Mouse (Mus musculus) B cell, adult 62 days (primary cell): Measurements from ENCODE around the gene Olfr78. TPM values are rescaled to one million over a fixed set of nuclear protein-coding genes. Genes with fewer than 3 reads are reported as not detected.

Experiments
- total RNA-seq: library from RNA; stranded (reverse); gene quantifications from 4 replicates; pipeline ENCODE4 v1.2.4, GENCODE M21; 2023

Olfr78 gene
- total RNA-seq = not detected in 4 replicates

DNA sequence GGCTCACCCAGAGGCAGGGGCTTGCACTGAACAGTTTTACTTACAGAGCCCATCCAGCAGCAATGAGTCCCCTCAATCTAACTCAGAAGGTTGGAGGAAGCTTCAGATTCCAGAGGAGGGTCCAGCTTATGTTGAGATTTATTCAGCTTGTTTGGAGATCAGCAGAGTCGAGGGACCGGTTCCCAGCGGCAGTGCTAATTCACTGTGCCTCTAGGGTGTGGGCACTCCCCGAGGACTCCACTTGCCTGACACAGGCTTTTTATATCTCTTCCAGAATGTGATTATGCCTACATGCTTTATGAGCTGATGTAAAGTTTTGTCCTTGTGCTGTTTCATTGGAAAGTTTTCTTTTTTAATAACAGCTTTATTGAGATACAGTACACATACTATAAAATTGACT lies at the start of gene Olfr78, which contains the start of gene Olfr560:
Gene Olfr78 (minus strand): TSS at position 206 of the 400 bp plus-strand sequence.
Gene Olfr560 (minus strand): TSS at position 101 of the 400 bp plus-strand sequence.

DNA sequence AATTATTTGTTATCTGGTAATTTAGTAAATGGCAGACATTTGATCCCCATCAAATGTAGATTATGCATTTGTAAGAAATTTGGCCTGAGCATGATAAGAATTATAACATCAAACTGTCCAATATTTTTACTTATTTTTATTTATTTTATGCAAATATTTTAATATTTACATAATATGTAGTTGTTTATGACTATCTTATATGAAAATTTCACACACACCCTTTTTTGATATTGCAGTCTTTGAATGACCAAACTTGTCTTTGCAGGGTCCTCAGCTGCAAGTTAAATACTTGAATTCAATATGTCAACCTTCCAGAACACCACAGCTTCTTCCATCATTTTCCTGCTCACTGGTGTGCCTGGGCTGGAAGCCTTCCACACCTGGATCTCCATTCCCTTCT lies 43.9 kb upstream of the Olfr78 start, which contains the start of gene Olfr564:
Gene Olfr564 (plus strand): TSS at position 301 of the 400 bp plus-strand sequence.

DNA sequence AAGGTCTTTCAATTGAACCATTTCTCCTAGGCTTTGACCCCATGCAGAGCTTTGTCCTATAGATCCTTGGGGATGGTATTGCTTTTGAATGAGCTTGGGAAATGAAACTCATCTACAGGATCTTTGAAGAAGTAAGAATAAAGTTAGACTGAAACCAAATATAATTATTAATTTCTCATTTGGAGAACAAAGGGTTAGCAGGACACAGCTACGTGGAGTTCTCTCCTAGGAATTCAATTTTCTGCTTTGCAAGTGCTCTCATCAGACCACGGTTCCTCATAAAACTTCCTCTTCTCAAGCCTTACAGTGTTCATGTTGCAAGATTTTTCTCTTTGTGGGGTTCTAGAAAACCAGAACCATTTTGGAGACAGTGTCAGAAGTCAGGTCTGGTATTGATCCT lies 11.7 kb upstream of the Olfr78 start, which contains the start of gene Olfr561:
Gene Olfr561 (plus strand): TSS at position 301 of the 400 bp plus-strand sequence.

DNA sequence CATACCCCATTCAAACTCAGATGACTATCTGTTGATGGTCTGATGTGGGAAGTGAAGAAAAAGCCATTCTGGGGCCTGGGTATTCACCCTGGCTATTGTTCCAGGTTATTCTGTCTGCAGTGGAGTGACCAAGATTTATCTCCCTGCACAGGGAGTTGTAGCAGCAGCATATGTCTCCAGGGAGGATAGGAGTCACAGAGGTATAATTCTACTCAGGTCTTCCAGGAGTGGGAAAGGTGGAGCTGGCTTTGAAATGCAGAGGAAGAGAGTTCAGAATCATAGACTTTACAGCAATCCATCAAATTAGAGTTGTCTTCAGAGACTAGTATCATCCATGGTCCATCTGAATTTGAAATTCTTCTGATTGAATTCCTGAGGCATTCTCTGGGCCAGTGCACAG lies 31.9 kb downstream of the Olfr78 start, which contains the start of gene Olfr559:
Gene Olfr559 (minus strand): TSS at position 101 of the 400 bp plus-strand sequence.

DNA sequence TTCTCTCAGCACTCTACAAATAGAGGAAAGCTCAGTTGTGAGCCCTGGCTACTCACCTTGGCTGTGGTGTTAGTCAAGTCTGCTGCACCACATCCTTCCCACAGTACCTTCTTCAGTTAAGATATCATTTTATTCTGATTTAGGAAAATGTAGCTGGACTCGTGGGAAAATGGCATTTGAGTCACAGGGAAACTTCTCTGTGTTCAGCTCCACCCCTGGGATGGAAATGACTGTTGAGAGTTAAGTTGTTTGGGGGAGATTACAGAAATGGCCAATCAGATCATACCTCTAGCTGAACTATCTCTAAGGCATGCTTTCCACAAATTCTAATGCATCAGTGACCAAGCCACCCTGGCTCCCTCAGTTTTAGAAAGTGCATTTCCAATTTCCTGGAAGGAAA lies 40.3 kb downstream of the Olfr78 start, which contains the start of gene Olfr33:
Gene Olfr33 (minus strand): TSS at position 101 of the 400 bp plus-strand sequence.

DNA sequence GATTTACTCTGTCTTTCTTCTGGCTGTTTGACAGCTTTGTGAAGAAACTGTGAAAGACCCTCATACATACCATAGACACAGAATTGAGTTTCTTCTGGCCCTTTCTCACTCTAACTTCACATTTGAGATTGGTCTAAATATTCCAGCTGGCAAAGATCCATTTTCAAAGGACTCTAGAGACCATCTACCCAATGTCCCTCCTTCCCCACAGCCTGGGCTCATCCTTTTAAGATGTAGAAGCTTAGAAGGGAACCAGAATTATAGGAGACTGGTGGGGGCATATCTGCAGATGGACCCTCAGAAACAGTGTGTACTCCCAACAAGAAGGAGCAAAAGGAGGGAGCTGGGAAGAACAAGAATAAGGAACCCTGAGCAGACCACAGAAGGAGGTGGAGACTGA lies 57.4 kb downstream of the Olfr78 start, which contains the start of gene Olfr558:
Gene Olfr558 (plus strand): TSS at position 301 of the 400 bp plus-strand sequence.

DNA sequence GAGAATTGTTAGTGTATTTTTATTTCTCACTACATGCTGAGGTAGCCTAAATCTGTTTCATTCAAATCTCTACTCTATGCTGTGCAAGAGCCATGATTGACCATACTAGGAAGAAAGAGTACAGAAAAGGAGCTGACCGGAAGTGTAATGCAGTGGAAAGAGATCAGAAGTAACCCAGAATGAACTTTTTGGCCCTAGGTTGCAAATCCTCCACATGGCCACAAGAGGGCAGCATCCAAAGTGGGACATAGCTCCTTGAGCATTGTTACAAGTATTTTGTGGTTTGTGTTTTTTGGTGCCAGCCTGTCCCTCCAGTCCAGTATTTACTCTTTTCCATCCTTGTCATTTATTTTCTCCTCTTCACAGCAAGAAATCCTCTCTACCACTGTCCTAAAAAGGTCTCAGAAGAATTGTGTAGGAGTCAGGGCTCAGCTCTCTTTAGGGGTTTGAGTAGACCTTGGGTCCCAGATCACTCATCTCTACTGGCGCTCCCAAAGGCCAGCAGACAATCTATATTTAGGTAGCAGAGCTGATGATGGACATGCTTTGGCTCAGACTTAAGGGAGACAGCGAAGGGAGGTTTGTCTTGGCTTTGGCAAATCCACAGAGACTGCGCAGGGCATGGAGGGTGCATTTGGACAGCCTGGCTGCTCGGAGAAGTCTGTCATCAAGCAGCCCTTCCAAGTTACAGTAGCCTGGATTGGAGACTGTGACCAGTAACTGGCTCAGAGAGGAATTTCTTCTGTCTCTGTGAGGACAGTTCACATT lies 63.7 kb downstream of the Olfr78 start, which contains the start of gene Olfr557:
Gene Olfr557 (plus strand): TSS at position 553 of the 768 bp plus-strand sequence.

Other genes with a start within 250 kb of the Olfr78 start
- gene Olfr547, start 224.7 kb downstream of the Olfr78 start, total RNA-seq = not detected in 4 replicates
- not detected in 4 replicates for gene Olfr548-ps1, start 218.6 kb downstream of the Olfr78 start, total RNA-seq
- gene Olfr549, start 209.6 kb downstream of the Olfr78 start, total RNA-seq = not detected in 4 replicates
- gene Trim21, start 194.0 kb downstream of the Olfr78 start, total RNA-seq = 32.2 to 40.5 TPM (median 36.2 TPM) in 4 replicates
- not detected in 4 replicates for gene Olfr550, start 188.0 kb downstream of the Olfr78 start, total RNA-seq
- not detected in 4 replicates for gene Olfr551, start 167.6 kb downstream of the Olfr78 start, total RNA-seq
- gene Olfr552, start 161.7 kb downstream of the Olfr78 start, total RNA-seq = not detected in 4 replicates
- gene Olfr553, start 141.3 kb downstream of the Olfr78 start, total RNA-seq = not detected in 4 replicates
- gene Olfr554, start 121.0 kb downstream of the Olfr78 start, total RNA-seq = not detected in 4 replicates
- gene Olfr555, start 100.6 kb downstream of the Olfr78 start, total RNA-seq = not detected in 4 replicates
- not detected in 4 replicates for gene Olfr556, start 94.6 kb downstream of the Olfr78 start, total RNA-seq
- 11.7 to 17.4 TPM (median 15.2 TPM) in 4 replicates for gene Trim68, start 72.1 kb downstream of the Olfr78 start, total RNA-seq
- gene Olfr557, start 63.6 kb downstream of the Olfr78 start, total RNA-seq = not detected in 4 replicates
- not detected in 4 replicates for gene Olfr558, start 57.3 kb downstream of the Olfr78 start, total RNA-seq
- gene Olfr33, start 40.4 kb downstream of the Olfr78 start, total RNA-seq = not detected in 4 replicates
- gene Olfr559, start 32.0 kb downstream of the Olfr78 start, total RNA-seq = not detected in 4 replicates
- gene Olfr560, start 105 bp downstream of the Olfr78 start, total RNA-seq = not detected in 4 replicates
- gene Olfr561, start 11.8 kb upstream of the Olfr78 start, total RNA-seq = not detected in 4 replicates
- not detected in 4 replicates for gene Olfr564, start 44.0 kb upstream of the Olfr78 start, total RNA-seq
- gene Olfr566, start 99.3 kb upstream of the Olfr78 start, total RNA-seq = not detected in 4 replicates
- gene Olfr568, start 117.7 kb upstream of the Olfr78 start, total RNA-seq = not detected in 4 replicates
- not detected in 4 replicates for gene Olfr569, start 131.4 kb upstream of the Olfr78 start, total RNA-seq
- not detected in 4 replicates for gene Olfr570, start 135.1 kb upstream of the Olfr78 start, total RNA-seq
- not detected in 4 replicates for gene Olfr571, start 158.1 kb upstream of the Olfr78 start, total RNA-seq
- not detected in 4 replicates for gene Olfr572, start 164.9 kb upstream of the Olfr78 start, total RNA-seq
- not detected in 4 replicates for gene Olfr573-ps1, start 183.1 kb upstream of the Olfr78 start, total RNA-seq
- gene Olfr574, start 189.0 kb upstream of the Olfr78 start, total RNA-seq = not detected in 4 replicates
- gene Olfr575, start 199.3 kb upstream of the Olfr78 start, total RNA-seq = not detected in 4 replicates
- gene Olfr576, start 203.2 kb upstream of the Olfr78 start, total RNA-seq = not detected in 4 replicates
- not detected in 4 replicates for gene Olfr577, start 216.5 kb upstream of the Olfr78 start, total RNA-seq
- not detected in 4 replicates for gene Olfr578, start 229.9 kb upstream of the Olfr78 start, total RNA-seq